Mouse (Mus musculus) bone marrow, adult 2 months (tissue): ENCODE results near the gene Coa4.

Source experiments
- CTCF ChIP-seq: fragments of 200-500 bp; IDR thresholded peaks from 2 replicates; pipeline ENCODE4 v1.5.1; 2011; ENCODE audit warnings: low read length, control low read depth; ENCODE audit not compliant: control insufficient read depth, insufficient read depth
- POLR2A ChIP-seq: fragments of 200-500 bp; IDR thresholded peaks from 2 replicates; pipeline ENCODE4 v1.6.1; 2011; ENCODE audit warnings: low read depth, mild to moderate bottlenecking, control low read depth, low read length, borderline replicate concordance; ENCODE audit not compliant: control insufficient read depth

DNA sequence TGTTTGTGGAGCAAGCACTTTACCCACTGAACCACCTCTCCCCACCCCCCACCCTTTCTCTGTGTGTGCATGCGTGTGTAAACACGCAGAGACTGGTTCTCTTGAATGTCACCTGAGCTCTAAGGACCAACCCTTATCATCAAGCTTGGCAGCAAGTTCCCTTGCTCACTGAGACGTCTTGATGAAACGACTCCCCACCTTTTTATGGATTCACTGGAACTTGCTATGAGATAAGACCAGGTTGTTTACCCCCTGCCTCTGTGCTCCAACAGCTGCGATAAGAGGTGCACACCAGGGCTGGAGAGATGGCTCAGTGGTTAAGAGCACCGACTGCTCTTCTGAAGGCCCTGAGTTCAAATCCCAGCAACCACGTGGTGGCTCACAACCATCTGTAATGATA, 16.7 kb upstream of the Coa4 start:
- TF ChIP-seq CTCF (no peak), POLR2A (no peak)
